Mouse (Mus musculus) heart, embryonic 10.5 days (tissue): ENCODE results near the gene Efna5. TPM values are rescaled to one million over a fixed set of nuclear protein-coding genes. Genes with fewer than 3 reads are reported as not detected.

Experiments
- DNase-seq: peaks from one replicate; pipeline ENCODE4 v3.0.0-alpha.2; 2017; ENCODE audit warnings: low spot score
- H3K27ac ChIP-seq: fragments of 300-500 bp; sonication (generic); 2 replicates; pipeline ENCODE4 v1.5.1; 2016; ENCODE audit warnings: mild to moderate bottlenecking
- H3K27me3 ChIP-seq: fragments of 300-500 bp; sonication (generic); 2 replicates; pipeline ENCODE4 v1.6.1; 2016; ENCODE audit warnings: mild to moderate bottlenecking; ENCODE audit not compliant: poor library complexity, insufficient read depth, severe bottlenecking
- H3K36me3 ChIP-seq: fragments of 300-500 bp; sonication (generic); 2 replicates; pipeline ENCODE4 v1.6.1; 2016; ENCODE audit warnings: mild to moderate bottlenecking, moderate library complexity
- H3K4me1 ChIP-seq: fragments of 300-500 bp; sonication (generic); 2 replicates; pipeline ENCODE4 v1.6.1; 2016; ENCODE audit warnings: mild to moderate bottlenecking
- H3K4me3 ChIP-seq: fragments of 300-500 bp; sonication (generic); 2 replicates; pipeline ENCODE4 v1.5.1; 2016; ENCODE audit warnings: mild to moderate bottlenecking, moderate library complexity
- H3K9me3 ChIP-seq: fragments of 300-500 bp; sonication (generic); 2 replicates; pipeline ENCODE4 v1.6.1; 2016; ENCODE audit warnings: mild to moderate bottlenecking, moderate library complexity
- WGBS: fragments of 180-500 bp; shearing (Covaris S2); methylation state at CpG from one replicate; pipeline ENCODE4 v1.1.7; 2016; 5-methylcytosine and 5-hydroxymethylcytosine counted together
- polyA plus RNA-seq: library from polyadenylated mRNA; unstranded; fragments of >200 nt; fragmentation: Nextera tagmentation; extraction: Ambion mirVana; gene quantifications from 2 replicates; pipeline ENCODE4 v1.2.1, GENCODE M21; 2016

Efna5 gene
- polyA plus RNA-seq, 1 experiment from 2014 or later: 32.2 TPM

DNA sequence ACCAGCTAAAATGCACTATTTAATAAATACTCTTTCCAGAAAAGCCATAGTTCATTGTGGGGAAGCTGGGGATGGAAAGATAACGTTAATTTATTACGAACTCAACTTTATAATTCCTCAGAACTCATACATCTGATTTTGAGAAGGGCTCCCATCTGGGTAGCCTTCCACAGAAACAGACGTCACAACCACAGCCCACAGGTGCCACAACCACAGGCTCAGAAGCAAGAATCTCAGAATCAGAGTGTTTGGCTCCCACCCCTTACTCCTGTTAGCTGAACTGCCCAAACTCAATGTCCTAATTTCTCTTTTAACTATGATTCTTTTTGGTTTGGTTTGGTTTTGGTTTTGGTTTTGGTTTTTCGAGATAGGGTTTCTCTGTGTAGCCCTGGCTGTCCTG lies 73.2 kb downstream of the Efna5 start:
- Histone ChIP-seq H3K27ac (no peak overlapping the region), H3K27me3 (no peaks in the 10 kb centered on the region), H3K36me3 (no peaks in the 10 kb centered on the region), H3K9me3 (no peaks in the 10 kb centered on the region), H3K4me1 (no peaks in the 10 kb centered on the region), H3K4me3 (no peak overlapping the region)
- no peak for DNase-seq
- 86% methylated on average over 4 of the region's 4 CpGs for WGBS

GRCm38 (mm10) chr17:62806646-62807045 lies 74.5 kb downstream of the Efna5 start:
- DNase-seq: no peak
- no peaks in the 10 kb centered on the region for H3K4me1 ChIP-seq
- no peaks in the 10 kb centered on the region for H3K27me3 ChIP-seq
- WGBS: 91% methylated on average over 6 of the region's 6 CpGs
- H3K27ac ChIP-seq: no peak overlapping the region
- no peak overlapping the region for H3K4me3 ChIP-seq
- no peaks in the 10 kb centered on the region for H3K9me3 ChIP-seq
- H3K36me3 ChIP-seq: no peaks in the 10 kb centered on the region

DNA sequence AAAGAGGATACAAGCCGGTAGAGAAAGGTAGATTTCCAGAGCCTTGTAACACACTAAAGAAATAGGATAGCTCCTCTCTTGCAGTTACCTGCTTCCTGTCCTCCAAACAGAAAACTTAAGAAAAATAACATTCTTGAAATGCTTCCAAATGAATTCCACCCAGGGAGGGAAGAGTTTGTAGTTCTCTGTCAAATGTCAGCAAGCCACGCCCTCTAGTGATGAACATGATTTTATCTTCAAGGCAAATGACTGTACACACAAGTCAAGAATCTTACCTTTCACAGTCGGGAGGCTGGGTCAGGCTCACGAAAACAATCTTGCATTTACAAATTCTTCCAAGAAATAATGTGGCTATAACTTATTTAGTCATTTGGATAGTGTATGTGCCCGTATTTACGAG lies 78.4 kb downstream of the Efna5 start:
- Histone ChIP-seq H3K27ac (no peak overlapping the region), H3K36me3 (no peaks in the 10 kb centered on the region), H3K4me1 (no peaks in the 10 kb centered on the region), H3K4me3 (no peak overlapping the region), H3K27me3 (no peaks in the 10 kb centered on the region), H3K9me3 (no peaks in the 10 kb centered on the region)
- 73% methylated on average over 6 of the region's 6 CpGs for WGBS
- DNase-seq: no peak

DNA sequence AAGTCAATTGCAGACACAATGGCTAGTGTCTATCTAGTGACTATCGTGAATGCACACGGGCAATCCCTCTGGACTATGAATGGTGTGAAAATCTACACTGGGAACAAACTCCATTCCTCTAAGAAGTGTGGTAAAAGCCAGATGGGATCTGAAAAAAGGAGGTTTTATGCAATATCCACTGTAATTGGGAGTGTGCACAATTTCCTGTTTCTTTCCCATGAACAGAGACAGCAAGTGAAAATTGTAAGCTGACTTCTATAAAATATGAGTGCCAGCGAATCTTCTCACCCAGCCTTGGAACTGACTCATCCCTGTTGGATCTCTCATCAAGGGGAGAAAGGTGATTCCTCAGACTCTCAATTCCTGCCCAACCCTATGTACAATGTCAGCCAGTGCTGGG lies 83.8 kb downstream of the Efna5 start:
- no peaks in the 10 kb centered on the region for H3K9me3 ChIP-seq
- 86% methylated on average over 3 of the region's 3 CpGs for WGBS
- no peak overlapping the region for H3K4me3 ChIP-seq
- no peak overlapping the region for H3K27ac ChIP-seq
- DNase-seq: no peak
- H3K4me1 ChIP-seq: no peaks in the 10 kb centered on the region; the same call in 1 of the 2 replicates
- H3K36me3 ChIP-seq: no peaks in the 10 kb centered on the region
- H3K27me3 ChIP-seq: no peaks in the 10 kb centered on the region

- Histone ChIP-seq H3K9me3 (no peaks in the 10 kb centered on the region), H3K27ac (no peak overlapping the region), H3K36me3 (no peaks in the 10 kb centered on the region), H3K4me3 (no peak overlapping the region), H3K4me1 (peaks cover 27% of the 10 kb centered on the region), H3K27me3 (no peaks in the 10 kb centered on the region)
- no peak for DNase-seq
- WGBS: 39% methylated on average over 15 of the region's 15 CpGs
Observed at GRCm38 (mm10) chr17:62789291-62790290, 91.5 kb downstream of the Efna5 start.

DNA sequence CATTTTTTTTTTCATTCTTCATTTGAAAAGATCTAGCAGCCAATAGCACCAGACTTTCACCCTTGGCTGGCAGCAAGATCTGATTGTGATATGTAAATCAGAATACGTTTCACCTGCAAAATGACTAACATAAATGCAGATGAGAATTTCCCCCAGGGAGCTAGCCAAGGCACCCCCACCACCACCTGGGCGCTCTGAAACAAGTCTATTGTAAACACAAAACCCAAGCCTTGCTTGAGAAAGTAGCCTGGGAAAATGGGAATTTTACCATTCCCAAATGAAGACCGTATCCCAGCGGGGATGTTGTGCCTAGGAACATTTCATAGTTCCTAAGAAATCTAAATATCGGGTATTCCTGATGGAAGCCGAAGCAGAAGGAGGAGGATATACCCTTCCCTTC lies 92.3 kb downstream of the Efna5 start:
- no peak for DNase-seq
- H3K27me3 ChIP-seq: no peaks in the 10 kb centered on the region
- no peak overlapping the region for H3K4me3 ChIP-seq
- H3K4me1 ChIP-seq: peaks cover 33% of the 10 kb centered on the region
- H3K9me3 ChIP-seq: no peaks in the 10 kb centered on the region
- 56% methylated on average over 6 of the region's 6 CpGs for WGBS
- H3K36me3 ChIP-seq: no peaks in the 10 kb centered on the region
- H3K27ac ChIP-seq: no peak overlapping the region

DNA sequence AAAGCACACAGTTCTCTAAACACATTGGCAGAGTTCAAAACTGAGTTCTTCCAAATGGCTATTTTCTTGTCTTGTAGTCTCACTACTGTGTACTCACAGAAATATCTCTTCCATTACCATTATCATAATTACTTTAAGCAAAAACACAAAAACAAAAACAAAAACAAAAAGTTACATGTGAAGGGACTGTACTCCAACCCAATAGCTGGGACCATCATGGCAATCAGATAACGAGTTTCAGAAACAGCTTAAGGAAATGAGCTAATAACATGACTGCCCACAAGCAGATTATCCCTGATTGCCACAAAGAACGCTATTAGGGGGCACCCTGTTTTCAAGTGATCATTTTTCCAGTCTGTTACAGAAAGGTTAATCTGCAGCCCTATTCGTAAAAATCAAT lies 93.3 kb downstream of the Efna5 start:
- peaks cover 42% of the 10 kb centered on the region for H3K4me1 ChIP-seq
- DNase-seq: no peak
- no peaks in the 10 kb centered on the region for H3K36me3 ChIP-seq
- no peaks in the 10 kb centered on the region for H3K9me3 ChIP-seq
- no peak overlapping the region for H3K4me3 ChIP-seq
- no peak overlapping the region for H3K27ac ChIP-seq
- 59% methylated on average over 3 of the region's 3 CpGs for WGBS
- H3K27me3 ChIP-seq: no peaks in the 10 kb centered on the region

GRCm38 (mm10) chr17:62786602-62786907 lies 94.6 kb downstream of the Efna5 start:
- H3K27me3 ChIP-seq: no peaks in the 10 kb centered on the region
- H3K27ac ChIP-seq: no peak overlapping the region
- WGBS: 75% methylated on average over 7 of the region's 7 CpGs
- H3K36me3 ChIP-seq: no peaks in the 10 kb centered on the region
- peaks cover 44% of the 10 kb centered on the region for H3K4me1 ChIP-seq
- no peak for DNase-seq
- no peaks in the 10 kb centered on the region for H3K9me3 ChIP-seq
- H3K4me3 ChIP-seq: no peak overlapping the region

GRCm38 (mm10) chr17:62785781-62786601 lies 95.1 kb downstream of the Efna5 start:
- H3K4me1 ChIP-seq: peaks cover 41% of the 10 kb centered on the region
- H3K27ac ChIP-seq: no peak overlapping the region
- DNase-seq: no peak
- no peaks in the 10 kb centered on the region for H3K9me3 ChIP-seq
- no peaks in the 10 kb centered on the region for H3K27me3 ChIP-seq
- H3K4me3 ChIP-seq: no peak overlapping the region
- H3K36me3 ChIP-seq: no peaks in the 10 kb centered on the region
- WGBS: 67% methylated on average over 4 of the region's 4 CpGs

DNA sequence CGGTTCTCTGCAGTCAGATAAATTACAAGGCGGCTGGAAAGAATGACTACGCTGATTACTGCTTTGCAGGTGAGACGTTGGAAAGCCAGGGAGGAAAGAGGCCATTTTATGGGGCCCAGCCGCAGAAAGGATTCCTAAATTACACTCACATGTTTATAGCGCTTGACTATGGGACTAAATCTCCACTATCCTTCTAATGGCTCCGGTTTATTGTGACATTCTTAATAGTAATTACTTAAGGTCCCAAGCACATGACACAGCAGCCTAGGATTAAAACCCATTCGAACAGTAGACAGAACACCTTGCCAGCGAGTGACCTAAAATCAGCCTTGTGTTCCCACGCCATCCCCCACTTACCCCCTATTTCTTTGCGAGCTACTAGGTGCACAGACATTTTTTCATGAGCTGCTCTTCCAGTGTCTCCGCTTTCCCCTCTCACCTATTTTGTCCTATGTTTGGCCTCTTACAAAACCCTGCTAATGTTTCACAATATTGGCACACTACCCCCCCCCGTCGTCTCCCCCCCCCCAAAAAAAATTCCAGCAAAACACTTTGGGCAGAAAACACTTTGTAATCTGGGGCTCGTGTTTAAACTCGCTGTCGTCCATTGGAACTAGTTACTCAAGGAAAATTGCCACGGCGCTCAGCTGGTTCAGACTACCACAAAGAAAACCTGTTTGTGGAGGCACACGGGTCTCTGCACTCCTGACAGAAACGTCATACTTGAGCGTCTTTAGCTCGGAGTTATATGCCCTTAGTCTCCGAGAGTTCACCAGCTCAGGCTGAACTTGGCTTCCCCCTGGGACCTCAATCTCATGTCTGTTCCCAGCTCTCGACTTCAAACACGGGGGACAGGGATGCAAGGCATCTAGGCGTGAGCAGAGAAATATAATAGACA lies 96.6 kb downstream of the Efna5 start:
- no peak for DNase-seq
- H3K4me3 ChIP-seq: peak overlapping the region; percentile 37
- 49% methylated on average over 27 of the region's 27 CpGs for WGBS
- no peaks in the 10 kb centered on the region for H3K36me3 ChIP-seq
- peaks cover 31% of the 10 kb centered on the region for H3K4me1 ChIP-seq
- H3K27ac ChIP-seq: peak overlapping the region; percentile 32
- no peaks in the 10 kb centered on the region for H3K9me3 ChIP-seq
- no peaks in the 10 kb centered on the region for H3K27me3 ChIP-seq

- WGBS: 14% methylated on average over 13 of the region's 13 CpGs
- Histone ChIP-seq H3K36me3 (no peaks in the 10 kb centered on the region), H3K4me3 (peak overlapping the region; percentile 37), H3K27me3 (no peaks in the 10 kb centered on the region), H3K27ac (peak overlapping the region; percentile 78), H3K9me3 (no peaks in the 10 kb centered on the region), H3K4me1 (peaks cover 22% of the 10 kb centered on the region)
- DNase-seq: peak; percentile 80
Observed at GRCm38 (mm10) chr17:62783524-62784273, 97.4 kb downstream of the Efna5 start.

GRCm38 (mm10) chr17:62782826-62783404 lies 98.2 kb downstream of the Efna5 start:
- no peaks in the 10 kb centered on the region for H3K9me3 ChIP-seq
- DNase-seq: no peak
- H3K27me3 ChIP-seq: no peaks in the 10 kb centered on the region
- no peaks in the 10 kb centered on the region for H3K36me3 ChIP-seq
- peak overlapping the region; percentile 78 for H3K27ac ChIP-seq
- peak overlapping the region; percentile 25; the same call in 1 of the 2 replicates for H3K4me3 ChIP-seq
- 31% methylated on average over 13 of the region's 13 CpGs for WGBS
- peaks cover 25% of the 10 kb centered on the region for H3K4me1 ChIP-seq
